Comparison of ENCODE assay signal across 11 mouse cellular contexts in the genomic region with DNA sequence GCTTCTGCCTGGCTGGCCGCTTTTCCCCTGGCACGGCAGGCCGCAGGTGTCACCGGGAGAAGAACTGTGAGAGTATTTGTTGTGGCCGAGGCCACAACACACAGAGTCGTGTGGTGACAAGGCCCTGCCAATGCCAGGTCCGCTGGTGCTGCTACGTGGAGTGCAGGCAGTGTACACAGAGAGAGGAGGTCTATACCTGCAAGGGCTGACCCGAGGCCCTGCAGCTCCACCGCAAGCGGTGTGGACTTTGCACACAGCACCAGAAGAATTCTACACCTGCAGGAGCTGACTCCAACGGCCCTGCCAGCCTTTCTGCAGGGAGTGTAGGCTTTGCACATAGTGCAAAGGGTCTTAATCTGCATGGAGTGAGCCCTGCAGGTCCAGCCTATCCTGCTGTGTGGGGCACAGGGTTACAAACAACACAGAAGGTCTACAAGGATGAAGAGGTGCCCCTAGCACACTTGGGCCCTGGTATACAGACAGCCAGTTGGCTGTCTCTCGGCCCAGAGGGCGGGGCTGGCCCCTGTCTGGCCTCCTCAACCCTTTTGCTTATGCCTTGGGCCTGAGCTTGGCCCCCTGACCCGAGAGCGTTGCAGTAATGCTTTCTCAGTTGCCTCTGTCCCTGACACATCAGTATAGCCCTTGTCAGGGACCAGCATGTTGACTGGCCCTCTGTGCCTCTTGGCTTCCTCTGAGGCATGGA. TPM values are rescaled to one million over a fixed set of nuclear protein-coding genes. Genes with fewer than 3 reads are reported as not detected.
"Had no signal": no experiment of that assay in that cellular context is flagged by ENCODE, and none has a peak within 500 bp of the region (broad histone marks: within the 10 kb centered on the region; RNA-seq: fewer than 3 reads in every experiment).

No protein-coding gene starts in this region.

- H3K4me3 ChIP-seq: limb, embryonic 10.5 days; liver, embryonic 15.5 days had no signal

- H3K27ac ChIP-seq: limb, embryonic 10.5 days; liver, embryonic 15.5 days had no signal

- ATAC-seq: inflammation-experienced regulatory T-cells, adult 6 months; midbrain, embryonic 16.5 days had no signal

- H3K27me3 ChIP-seq: liver, embryonic 15.5 days had no signal

- H3K9ac ChIP-seq: liver, embryonic 15.5 days had no signal

- H3K9me3 ChIP-seq: limb, embryonic 10.5 days; liver, embryonic 15.5 days had no signal

- H3K36me3 ChIP-seq: limb, embryonic 10.5 days; liver, embryonic 15.5 days had no signal

- H3K4me2 ChIP-seq: liver, embryonic 11.5 days; liver, embryonic 15.5 days; midbrain, embryonic 11.5 days had no signal

- H3K4me1 ChIP-seq: liver, embryonic 15.5 days had no signal

RNA-seq across cellular contexts. Expression of gene Wnt9a, which starts 24.6 kb away (rescaled TPM):
- polyA plus RNA-seq: inflammation-experienced regulatory T-cells, adult 6 months had no signal

RNA-seq across cellular contexts. Expression of gene Wnt3a, which starts 40.8 kb away (rescaled TPM):
- polyA plus RNA-seq: large intestine, adult 2 months; liver, embryonic 11.5 days; liver, embryonic 15.5 days had no signal

RNA-seq across cellular contexts. Expression of gene Prss38, which starts 44.1 kb away (rescaled TPM):
- polyA plus RNA-seq: large intestine, adult 2 months; limb, embryonic 10.5 days; liver, embryonic 11.5 days; liver, embryonic 15.5 days; lung, adult 2 months; lung, postnatal 0 days; midbrain, embryonic 11.5 days; midbrain, embryonic 16.5 days; neural tube, embryonic 14.5 days; thymus, adult 2 months had no signal
